Mouse (Mus musculus) layer of hippocampus, adult 8-10 months (tissue): ENCODE data around the gene Rhox7b. TPM values are rescaled to one million over a fixed set of nuclear protein-coding genes. Genes with fewer than 3 reads are reported as not detected.
"Not testable (repeated sequence)": the region's sequence is repeated elsewhere in the genome, so short reads cannot be mapped to it uniquely, and the experiment has no call there.

Experiments used
- DNase-seq, 2 experiments: peaks; one replicate each; pipeline ENCODE4 v3.0.0; 2022; ENCODE audit warnings: low spot score in 2 of 2
- total RNA-seq, 4 experiments: library from RNA; stranded (reverse); gene quantifications; 2 replicates each; pipeline ENCODE4 v1.2.4; 2022

Gene Rhox7b
- total RNA-seq, result not detected

- not testable (repeated sequence) for DNase-seq
Observed at GRCm38 (mm10) chrX:37897132-37897531, at the start of gene Rhox7b. TSS of gene Rhox7b (minus strand) at chrX:37897232.

- DNase-seq, result no peak
Observed at GRCm38 (mm10) chrX:37916311-37916710, 19.3 kb upstream of the Rhox7b start.

GRCm38 (mm10) chrX:37908581-37908980, 11.5 kb upstream of the Rhox7b start:
- DNase-seq, result no peak

GRCm38 (mm10) chrX:37903727-37904126, 6.7 kb upstream of the Rhox7b start:
- DNase-seq, result peak in 1 of 2 experiments; percentile 4

GRCm38 (mm10) chrX:37901670-37902069, 4.6 kb upstream of the Rhox7b start, which contains the start of gene Rhox9:
TSS of gene Rhox9 (minus strand) at chrX:37901770.
- DNase-seq, result not testable (repeated sequence)

- no peak for DNase-seq
Observed at GRCm38 (mm10) chrX:37878844-37879243, 18.2 kb downstream of the Rhox7b start, which contains the start of gene Rhox8. TSS of gene Rhox8 (minus strand) at chrX:37878944.

- DNase-seq, result no peak
Observed at GRCm38 (mm10) chrX:37871641-37872040, 25.4 kb downstream of the Rhox7b start.

Other genes starting within 250 kb of the Rhox7b start
- gene Rhox4g, start 245.9 kb downstream of the Rhox7b start, total RNA-seq, result not detected
- gene Rhox3h, start 228.5 kb downstream of the Rhox7b start, total RNA-seq, result not detected
- gene Rhox2h, start 224.0 kb downstream of the Rhox7b start, total RNA-seq, result not detected
- gene Rhox5, start 92.4 kb downstream of the Rhox7b start, total RNA-seq, result not detected
- not detected for gene Rhox6, start 70.3 kb downstream of the Rhox7b start, total RNA-seq
- not detected for gene Rhox7a, start 65.5 kb downstream of the Rhox7b start, total RNA-seq
- gene Rhox8, start 18.3 kb downstream of the Rhox7b start, total RNA-seq, result not detected
- gene Rhox9, start 4.5 kb upstream of the Rhox7b start, total RNA-seq, result not detected
- gene Btg1-ps1, start 121.6 kb upstream of the Rhox7b start, total RNA-seq, result not detected
- gene Btg1-ps2, start 145.9 kb upstream of the Rhox7b start, total RNA-seq, result not detected
- gene Rhox10, start 169.2 kb upstream of the Rhox7b start, total RNA-seq, result not detected
- gene Rhox11, start 187.9 kb upstream of the Rhox7b start, total RNA-seq, result not detected
- gene Rhox12, start 213.7 kb upstream of the Rhox7b start, total RNA-seq, result not detected
- gene Rhox13, start 224.0 kb upstream of the Rhox7b start, total RNA-seq, result not detected